Mouse (Mus musculus) spleen, adult 18-20 months (tissue): ENCODE measurements around the gene Fndc9.
A peak's percentile ranks its signal among the peaks of the same experiment; 100 is the strongest.

Experiments used
- DNase-seq, 2 experiments: peaks; one replicate each; pipeline ENCODE4 v3.0.0; 2022; ENCODE audit warnings: mixed read lengths in 2 of 2

Fndc9 gene

GRCm38 (mm10) chr11:46278140-46278539, 42.8 kb downstream of the Fndc9 start:
- no peak for DNase-seq

- no peak for DNase-seq
Measured at GRCm38 (mm10) chr11:46278709-46279108, 43.4 kb downstream of the Fndc9 start.

DNA sequence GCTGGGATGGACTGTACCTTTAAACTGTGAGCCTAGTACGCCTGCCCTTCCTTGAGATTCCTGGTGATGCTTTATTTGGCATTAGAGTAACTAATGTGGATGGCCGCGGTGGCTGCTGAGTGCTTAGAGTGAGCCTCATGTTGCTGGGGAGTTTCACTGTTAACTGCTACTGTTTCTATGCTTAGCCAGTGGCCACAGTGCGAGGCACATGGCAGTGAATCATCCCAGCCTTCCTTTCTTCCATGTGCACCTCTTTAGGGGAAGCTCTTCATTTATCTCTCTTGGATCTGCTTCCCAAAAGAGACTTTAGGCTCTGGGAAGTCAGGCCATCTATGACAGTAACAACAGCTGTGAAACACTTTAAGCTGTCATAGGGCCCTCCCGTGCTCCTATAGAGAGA, 47.3 kb downstream of the Fndc9 start:
- no peak for DNase-seq

- DNase-seq = no peak
Measured at GRCm38 (mm10) chr11:46283800-46284199, 48.5 kb downstream of the Fndc9 start.

- peak; percentile 40 to 45 for DNase-seq
Measured at GRCm38 (mm10) chr11:46286803-46287202, 51.5 kb downstream of the Fndc9 start.

DNA sequence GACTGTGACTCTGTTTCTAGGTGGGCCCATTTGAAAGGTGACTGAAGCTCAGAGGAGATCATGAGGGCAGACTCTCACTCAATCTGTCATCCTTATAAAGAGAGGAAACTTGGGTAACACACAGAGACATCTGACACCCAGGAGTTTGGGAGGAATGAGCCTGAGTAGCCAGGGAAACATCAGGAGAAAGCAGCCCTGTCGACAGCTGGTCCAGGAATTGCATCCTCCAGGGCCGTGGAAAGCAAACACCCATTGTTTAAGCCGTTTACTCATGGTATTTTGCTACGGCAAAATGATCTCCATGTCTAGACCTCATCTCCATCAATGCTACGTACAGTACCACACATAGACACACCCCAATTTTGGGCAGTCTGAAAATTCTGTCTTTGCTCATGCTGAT, 52.8 kb downstream of the Fndc9 start:
- DNase-seq = no peak

DNA sequence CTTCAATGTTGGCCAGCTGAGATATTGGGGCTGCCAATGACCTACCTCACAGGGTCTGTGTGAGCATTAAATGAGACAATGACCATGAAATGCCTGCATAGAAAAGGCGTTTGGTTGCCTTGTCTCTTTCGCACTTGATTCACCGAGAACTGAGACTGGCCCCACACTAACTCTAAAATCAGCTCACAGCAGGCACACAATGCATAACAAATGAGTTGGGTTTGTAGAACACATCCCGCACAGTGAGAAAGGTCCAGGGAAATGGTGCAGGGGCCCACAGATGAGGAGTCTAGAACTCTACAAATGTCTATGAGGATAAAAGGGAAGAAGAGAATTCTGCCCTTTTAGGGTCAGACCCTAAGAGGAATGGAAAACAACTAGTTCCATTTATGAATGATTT, 53.7 kb downstream of the Fndc9 start:
- no peak for DNase-seq
